ENCODE assay signal across 21 mouse cellular contexts in the genomic region with DNA sequence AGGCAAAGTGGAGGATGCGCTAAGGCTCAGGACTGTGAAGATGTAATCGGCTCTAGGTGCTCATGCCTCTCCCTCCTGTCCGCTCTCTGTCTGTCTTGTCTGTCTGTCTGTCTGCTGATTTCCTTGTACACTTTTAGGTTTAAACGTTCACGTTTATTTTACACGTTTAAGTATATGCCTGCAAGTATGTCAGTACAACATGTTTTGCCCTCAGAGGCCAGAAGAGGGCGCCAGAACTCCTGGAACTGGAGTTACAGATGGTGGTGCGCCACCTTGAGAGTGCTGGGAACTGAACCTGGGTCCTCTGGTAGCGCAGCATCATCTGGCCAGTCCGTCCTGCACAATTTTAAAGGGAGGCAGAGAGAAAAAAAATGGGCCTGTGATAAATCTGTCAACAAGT. TPM values are rescaled to one million over a fixed set of nuclear protein-coding genes. Genes with fewer than 3 reads are reported as not detected.
DNase-seq lines count a peak whose midpoint lies in the region; ATAC-seq and TF ChIP-seq lines count a peak whose summit lies in the region.
"Had no signal": no experiment of that assay in that cellular context is flagged by ENCODE, and none has a peak within 500 bp of the region (broad histone marks: within the 10 kb centered on the region; RNA-seq: fewer than 3 reads in every experiment).

No protein-coding gene starts in this region.

- no peaks in the 10 kb centered on the region for H3K4me1 ChIP-seq in heart, embryonic 10.5 days
- no peaks in the 10 kb centered on the region for H3K4me1 ChIP-seq in lung, postnatal 0 days (ENCODE audit: insufficient read depth, low read depth, low read length)
- H3K4me1 ChIP-seq: embryonic facial prominence, embryonic 15.5 days had no signal

- peaks cover 13% of the 10 kb centered on the region for H3K27me3 ChIP-seq in heart, embryonic 10.5 days (ENCODE audit: insufficient read depth, poor library complexity, severe bottlenecking)
- H3K27me3 ChIP-seq in lung, postnatal 0 days (replicated peaks; ENCODE audit: insufficient read depth, low read length), result no peaks in the 10 kb centered on the region
- H3K27me3 ChIP-seq: embryonic facial prominence, embryonic 15.5 days; heart, embryonic 15.5 days; kidney, embryonic 15.5 days; Patski had no signal

- TF ChIP-seq CTCF in lung, postnatal 0 days (IDR thresholded peaks at IDR 0.05), result peak; percentile 21; the same call in 1 of the 2 replicates

- H3K4me3 ChIP-seq in heart, embryonic 10.5 days, result no peak overlapping the region
- H3K4me3 ChIP-seq in lung, postnatal 0 days (ENCODE audit: low read depth, low read length), result no peak overlapping the region
- H3K4me3 ChIP-seq: embryonic facial prominence, embryonic 15.5 days; forebrain, embryonic 10.5 days; heart, embryonic 15.5 days; hindbrain, embryonic 10.5 days; kidney, embryonic 15.5 days had no signal

- H3K4me2 ChIP-seq in lung, postnatal 0 days (replicated peaks; ENCODE audit: low read depth, low read length), result no peak overlapping the region
- H3K4me2 ChIP-seq: embryonic facial prominence, embryonic 15.5 days; heart, embryonic 15.5 days; kidney, embryonic 15.5 days had no signal

- peak; percentile 68 for DNase-seq in heart, embryonic 10.5 days (ENCODE audit: low spot score)
- no peak for DNase-seq in heart, postnatal 14 days
- DNase-seq in lung, postnatal 0 days (ENCODE audit: low spot score), result no peak
- DNase-seq in lung, postnatal 4 days, result no peak
- DNase-seq in ES-CJ7 (ENCODE audit: low read depth, low spot score), result peak; percentile 59
- DNase-seq in testis, postnatal 10 days (ENCODE audit: low spot score), result peak; percentile 62
- no peak for DNase-seq in layer of hippocampus, adult 8-10 months (ENCODE audit: low spot score in 2 of 2)
- DNase-seq: adrenal gland, postnatal 36 days; cerebellum, adult 2 months; lung, adult 2 months; midbrain, embryonic 14.5 days had no signal

- WGBS in heart, embryonic 10.5 days, result 86% methylated on average over 10 of the region's 10 CpGs
- WGBS in lung, postnatal 0 days, result 91% methylated on average over 10 of the region's 10 CpGs

- peaks cover 2% of the 10 kb centered on the region; the same call in 1 of the 2 replicates for H3K9me3 ChIP-seq in heart, embryonic 10.5 days
- no peaks in the 10 kb centered on the region for H3K9me3 ChIP-seq in lung, postnatal 0 days (ENCODE audit: low read length)
- H3K9me3 ChIP-seq: heart, embryonic 15.5 days had no signal

- no peaks in the 10 kb centered on the region for H3K36me3 ChIP-seq in heart, embryonic 10.5 days
- H3K36me3 ChIP-seq in lung, postnatal 0 days (ENCODE audit: insufficient read depth, low read length), result no peaks in the 10 kb centered on the region
- H3K36me3 ChIP-seq: embryonic facial prominence, embryonic 15.5 days; forebrain, embryonic 10.5 days; heart, embryonic 15.5 days; hindbrain, embryonic 10.5 days; kidney, embryonic 15.5 days had no signal

- no peak for TF ChIP-seq EP300 in lung, postnatal 0 days (IDR thresholded peaks at IDR 0.05)

- H3K9ac ChIP-seq in lung, postnatal 0 days (replicated peaks; ENCODE audit: low read depth), result no peak overlapping the region
- H3K9ac ChIP-seq: embryonic facial prominence, embryonic 15.5 days; heart, embryonic 15.5 days; kidney, embryonic 15.5 days had no signal

- ATAC-seq in lung, postnatal 0 days, result no peak
- ATAC-seq: inflammation-experienced regulatory T-cells, adult 6 months; Patski had no signal

- intact Hi-C loops in heart, postnatal 14 days (cut with DNase I), result no loop called here

- no peak overlapping the region for H3K27ac ChIP-seq in heart, embryonic 10.5 days
- H3K27ac ChIP-seq in lung, postnatal 0 days (ENCODE audit: low read length), result no peak overlapping the region
- H3K27ac ChIP-seq: embryonic facial prominence, embryonic 15.5 days; forebrain, embryonic 10.5 days; heart, embryonic 15.5 days; hindbrain, embryonic 10.5 days; kidney, embryonic 15.5 days had no signal

RNA-seq across cellular contexts. Expression of a gene that starts 10.0 kb away (rescaled TPM):
- polyA plus RNA-seq in heart, embryonic 10.5 days (2016; fragmentation: Nextera tagmentation; extraction: Ambion mirVana), result 44.7 and 60.3 TPM in 2 replicates
- 10 to 100 TPM; 42.8 to 44.2 TPM for total RNA-seq in heart, postnatal 14 days (2021)
- polyA plus RNA-seq in lung, postnatal 0 days (2015; fragmentation: Nextera tagmentation; extraction: Ambion mirVana), result 100 and 112 TPM in 2 replicates
- total RNA-seq in layer of hippocampus, adult 8-10 months (2022), result 10 to 100 TPM; 37.1 to 47.5 (median 41.4) TPM

RNA-seq across cellular contexts. Expression of a gene that starts 21.2 kb away (rescaled TPM):
- 0.11 TPM in 2 replicates for polyA plus RNA-seq in heart, embryonic 10.5 days (2016; fragmentation: Nextera tagmentation; extraction: Ambion mirVana)
- total RNA-seq in heart, postnatal 14 days (2021), result under 1 TPM; 0.17 to 0.27 TPM
- polyA plus RNA-seq in lung, postnatal 0 days (2015; fragmentation: Nextera tagmentation; extraction: Ambion mirVana), result 0.49 and 1.0 TPM in 2 replicates
- under 1 TPM in 3 of 4 experiments, not detected in 1; 0.11 to 0.31 (median 0.12) TPM for total RNA-seq in layer of hippocampus, adult 8-10 months (2022)
- total RNA-seq: granulocyte monocyte progenitor cell, adult 5-6 weeks; megakaryocyte progenitor cell, adult 5-6 weeks; neutrophil, adult 5-6 weeks had no signal
- polyA plus RNA-seq: hindbrain, embryonic 10.5 days; inflammation-experienced regulatory T-cells, adult 6 months; Patski had no signal

RNA-seq across cellular contexts. Expression of a gene that starts 31.2 kb away (rescaled TPM):
- 62.3 and 67.2 TPM in 2 replicates for polyA plus RNA-seq in heart, embryonic 10.5 days (2016; fragmentation: Nextera tagmentation; extraction: Ambion mirVana)
- total RNA-seq in heart, postnatal 14 days (2021), result 1 to 10 TPM; 2.2 to 2.6 TPM
- 8.9 and 9.1 TPM in 2 replicates for polyA plus RNA-seq in lung, postnatal 0 days (2015; fragmentation: Nextera tagmentation; extraction: Ambion mirVana)
- total RNA-seq in layer of hippocampus, adult 8-10 months (2022), result under 1 TPM in 3 of 4 experiments, not detected in 1; 0.54 to 0.98 (median 0.65) TPM
- polyA plus RNA-seq: Patski had no signal

RNA-seq across cellular contexts. Expression of a gene that starts 49.7 kb away (rescaled TPM):
- 149 and 176 TPM in 2 replicates for polyA plus RNA-seq in heart, embryonic 10.5 days (2016; fragmentation: Nextera tagmentation; extraction: Ambion mirVana)
- total RNA-seq in heart, postnatal 14 days (2021), result 10 to 100 TPM; 39.5 to 41.5 TPM
- 188 and 191 TPM in 2 replicates for polyA plus RNA-seq in lung, postnatal 0 days (2015; fragmentation: Nextera tagmentation; extraction: Ambion mirVana)
- 10 to 100 TPM; 55.4 to 61.7 (median 59.4) TPM for total RNA-seq in layer of hippocampus, adult 8-10 months (2022)

RNA-seq across cellular contexts. Expression of a gene that starts 58.8 kb away (rescaled TPM):
- polyA plus RNA-seq in heart, embryonic 10.5 days (2016; fragmentation: Nextera tagmentation; extraction: Ambion mirVana), result 17.2 and 19.2 TPM in 2 replicates
- 10 to 100 TPM; 40.2 to 40.8 TPM for total RNA-seq in heart, postnatal 14 days (2021)
- 17.8 and 20.0 TPM in 2 replicates for polyA plus RNA-seq in lung, postnatal 0 days (2015; fragmentation: Nextera tagmentation; extraction: Ambion mirVana)
- 10 to 100 TPM; 21.2 to 23.1 (median 22.5) TPM for total RNA-seq in layer of hippocampus, adult 8-10 months (2022)

Comparison
In these comparisons a context has a peak if more than half of its experiments do, and no peak if none do; other contexts are left out.
1. DNase-seq: peak in heart, embryonic 10.5 days (single experiment), ES-CJ7 (single experiment) and testis, postnatal 10 days (single experiment); none in heart, postnatal 14 days (0 of 2), lung, postnatal 0 days (single experiment), lung, postnatal 4 days (0 of 2) and layer of hippocampus, adult 8-10 months (0 of 2).